Mouse (Mus musculus) forebrain, embryonic 14.5 days (tissue): ENCODE results near the gene Ppid. TPM values are rescaled to one million over a fixed set of nuclear protein-coding genes. Genes with fewer than 3 reads are reported as not detected.
A peak's percentile ranks its signal among the peaks of the same experiment; 100 is the strongest.
"Not testable (repeated sequence)": the region's sequence is repeated elsewhere in the genome, so short reads cannot be mapped to it uniquely, and the experiment has no call there.

ENCODE experiments used
- ATAC-seq: fragments of 200-750 bp; cut with Nextera tagmentation; 2 replicates; pipeline ENCODE4 v1.8.0; 2017; ENCODE audit warnings: mild to moderate bottlenecking, moderate library complexity
- DNase-seq: peaks from one replicate; pipeline ENCODE4 v3.0.0-alpha.2; 2015; ENCODE audit warnings: low spot score
- H3K27ac ChIP-seq: fragments of 300-500 bp; sonication (generic); 2 replicates; pipeline ENCODE4 v1.5.1; 2014; ENCODE audit warnings: low read depth, mild to moderate bottlenecking, control low read depth, low read length, moderate library complexity
- H3K27me3 ChIP-seq: fragments of 300-500 bp; sonication (generic); replicated peaks from 2 replicates; pipeline ENCODE4 v1.6.1; 2014; ENCODE audit warnings: low read length, control low read depth, mixed read lengths; ENCODE audit not compliant: control insufficient read depth, insufficient read depth
- H3K36me3 ChIP-seq: fragments of 300-500 bp; sonication (generic); 2 replicates; pipeline ENCODE4 v1.6.1; 2014; ENCODE audit warnings: low read length, control low read depth; ENCODE audit not compliant: control insufficient read depth, insufficient read depth
- H3K4me1 ChIP-seq: fragments of 300-500 bp; sonication (generic); 2 replicates; pipeline ENCODE4 v1.6.1; 2014; ENCODE audit warnings: antibody characterized with exemption, low read length, control low read depth; ENCODE audit not compliant: control insufficient read depth, insufficient read depth
- H3K4me2 ChIP-seq: fragments of 300-500 bp; sonication (generic); 2 replicates; pipeline ENCODE4 v1.6.1; 2014; ENCODE audit warnings: mild to moderate bottlenecking, control low read depth, low read length
- H3K4me3 ChIP-seq: fragments of 300-500 bp; sonication (generic); 2 replicates; pipeline ENCODE4 v1.5.1; 2014; ENCODE audit warnings: low read depth, low read length, control low read depth
- H3K9ac ChIP-seq: fragments of 300-500 bp; sonication (generic); 2 replicates; pipeline ENCODE4 v1.6.1; 2014; ENCODE audit warnings: mild to moderate bottlenecking, low read length, control low read depth, moderate library complexity
- H3K9me3 ChIP-seq: fragments of 300-500 bp; sonication (generic); replicated peaks from 2 replicates; pipeline ENCODE4 v1.6.1; 2016; ENCODE audit warnings: low read length, control low read depth, mixed read lengths; ENCODE audit not compliant: control insufficient read depth
- WGBS: fragments of 180-500 bp; shearing (Covaris S2); extraction: QIAGEN DNeasy Blood & Tissue Kit; methylation state at CpG from one replicate; pipeline ENCODE4 v1.1.7; 2014; 5-methylcytosine and 5-hydroxymethylcytosine counted together
- polyA plus RNA-seq: library from polyadenylated mRNA; unstranded; fragments of >200 nt; fragmentation: Nextera tagmentation; extraction: Ambion mirVana; gene quantifications from 2 replicates; pipeline ENCODE4 v1.2.1, GENCODE M21; 2014

Ppid gene
- polyA plus RNA-seq, 1 experiment from 2014 or later: 163 TPM

DNA sequence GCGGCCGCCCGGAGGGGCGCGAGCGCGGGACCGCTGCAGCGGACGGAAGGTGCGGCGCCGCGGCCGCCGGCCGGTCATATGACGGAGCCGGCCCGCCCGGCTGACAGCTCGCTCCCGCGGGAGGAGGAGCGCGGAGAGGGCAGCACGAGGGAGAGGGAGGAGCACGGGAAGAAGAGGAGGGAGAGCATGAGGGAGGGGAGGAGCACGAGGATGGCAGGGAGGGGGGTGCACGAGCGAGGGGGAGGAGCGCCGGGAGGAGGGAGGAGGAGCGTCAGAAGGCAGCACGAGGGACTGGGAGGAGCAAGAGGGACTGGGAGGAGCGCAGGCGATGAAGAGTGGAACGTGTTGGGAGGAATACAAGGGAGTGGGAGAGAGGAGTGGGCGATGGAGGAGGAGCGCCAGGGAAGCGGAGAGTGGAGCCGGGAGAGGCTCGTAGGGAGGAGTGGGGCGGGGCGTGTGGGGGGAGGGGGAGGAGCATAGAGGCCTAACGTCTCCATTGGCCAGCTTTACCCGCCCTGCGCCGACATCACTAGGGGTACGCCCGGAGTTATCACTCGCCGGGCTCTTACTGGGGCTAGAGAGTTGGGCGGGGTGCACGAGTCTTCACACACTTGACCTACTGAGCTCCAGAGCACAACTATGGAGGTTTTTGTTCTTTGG lies 23.3 kb upstream of the Ppid start, which contains the start of gene Fnip2:
TSS of gene Fnip2 (minus strand) at position 94 of the 660 bp plus-strand sequence.
- peak; percentile 96 for DNase-seq
- WGBS: under 1% methylated on average over 55 of the region's 55 CpGs

DNA sequence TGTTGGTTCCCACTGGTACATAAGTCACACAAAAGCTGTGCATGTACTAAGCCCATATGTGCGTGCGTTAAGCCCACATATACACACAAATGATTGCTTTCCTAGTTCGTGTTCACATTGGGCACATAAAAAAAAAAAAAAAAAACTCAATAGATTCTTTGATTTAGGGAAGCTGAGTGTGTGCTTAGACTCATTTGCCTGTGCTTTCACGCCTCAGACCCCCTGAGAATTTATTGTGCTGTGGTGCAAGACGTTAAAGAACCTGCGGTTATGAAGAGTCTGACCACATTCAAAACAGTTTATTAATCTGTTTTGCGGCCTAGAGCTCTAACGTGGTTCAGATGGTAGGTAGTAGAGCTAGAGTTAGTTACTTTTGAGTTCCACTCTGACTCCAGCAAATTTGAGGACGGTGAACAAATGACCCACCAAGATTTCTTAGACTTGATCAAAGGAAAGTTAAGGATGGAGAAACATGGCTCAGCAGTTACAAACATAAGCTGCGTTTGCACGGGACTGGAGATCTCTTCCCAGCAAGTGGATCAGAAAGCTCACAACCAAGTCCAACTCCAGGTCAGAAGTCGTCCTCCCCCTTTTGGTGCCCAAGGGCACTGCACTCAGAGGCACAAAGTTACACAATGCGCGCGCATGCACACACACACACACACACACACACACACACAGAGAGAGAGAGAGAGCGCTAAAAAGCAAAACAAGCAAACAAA lies 22.4 kb upstream of the Ppid start:
- Histone ChIP-seq H3K9ac (no peak overlapping the region), H3K36me3 (no peaks in the 10 kb centered on the region), H3K4me1 (no peaks in the 10 kb centered on the region; the same call in 1 of the 2 replicates), H3K4me3 (no peak overlapping the region), H3K27me3 (no peaks in the 10 kb centered on the region), H3K4me2 (peak overlapping the region; percentile 87), H3K9me3 (no peaks in the 10 kb centered on the region), H3K27ac (no peak overlapping the region; the same call in 1 of the 2 replicates)
- ATAC-seq (no peak), DNase-seq (no peak)
- WGBS: 83% methylated on average over 16 of the region's 16 CpGs

More for the DNA sequence above, 23.3 kb upstream of the Ppid start, which contains the start of gene Fnip2:
- H3K9ac ChIP-seq: peak within 1 kb of the TSS; percentile 78
- peak; percentile 96 for ATAC-seq
- no peaks in the 10 kb centered on the region for H3K9me3 ChIP-seq
- H3K4me2 ChIP-seq: peak within 1 kb of the TSS; percentile 87
- peak within 1 kb of the TSS; percentile 77 for H3K27ac ChIP-seq
- H3K27me3 ChIP-seq: no peaks in the 10 kb centered on the region
- H3K4me3 ChIP-seq: peak within 1 kb of the TSS; percentile 74
- H3K36me3 ChIP-seq: no peaks in the 10 kb centered on the region
- H3K4me1 ChIP-seq: no peaks in the 10 kb centered on the region; the same call in 1 of the 2 replicates

GRCm38 (mm10) chr3:79569351-79569681 lies 21.8 kb upstream of the Ppid start:
- H3K4me2 ChIP-seq: no peak overlapping the region
- 88% methylated on average over 3 of the region's 3 CpGs for WGBS
- H3K27me3 ChIP-seq: no peaks in the 10 kb centered on the region
- H3K27ac ChIP-seq: no peak overlapping the region
- H3K4me3 ChIP-seq: no peak overlapping the region
- H3K9ac ChIP-seq: no peak overlapping the region
- H3K36me3 ChIP-seq: no peaks in the 10 kb centered on the region
- no peak for ATAC-seq
- H3K4me1 ChIP-seq: no peaks in the 10 kb centered on the region; the same call in 1 of the 2 replicates
- DNase-seq: no peak
- H3K9me3 ChIP-seq: no peaks in the 10 kb centered on the region

GRCm38 (mm10) chr3:79572399-79572798 lies 18.7 kb upstream of the Ppid start:
- Histone ChIP-seq H3K27ac (no peak overlapping the region), H3K4me3 (no peak overlapping the region), H3K4me2 (no peak overlapping the region), H3K27me3 (no peaks in the 10 kb centered on the region), H3K4me1 (no peaks in the 10 kb centered on the region; the same call in 1 of the 2 replicates), H3K36me3 (no peaks in the 10 kb centered on the region), H3K9me3 (no peaks in the 10 kb centered on the region), H3K9ac (no peak overlapping the region)
- 72% methylated on average over 3 of the region's 3 CpGs for WGBS
- ATAC-seq (no peak), DNase-seq (no peak)

DNA sequence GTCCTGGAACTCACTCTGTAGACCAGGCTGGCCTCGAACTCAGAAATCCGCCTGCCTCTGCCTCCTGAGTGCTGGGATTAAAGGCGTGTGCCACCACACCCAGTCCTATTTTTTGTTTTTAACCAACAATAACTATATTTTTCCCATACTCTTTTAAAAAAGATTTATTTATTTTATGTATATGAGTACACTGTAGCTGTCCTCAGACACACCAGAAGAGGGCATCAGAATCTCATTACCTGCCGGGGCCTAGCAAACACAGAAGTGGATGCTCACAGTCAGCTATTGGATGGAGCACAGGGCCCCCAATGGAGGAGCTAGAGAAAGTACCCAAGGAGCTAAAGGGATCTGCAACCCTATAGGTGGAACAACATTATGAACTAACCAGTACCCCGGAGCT lies 17.8 kb upstream of the Ppid start:
- H3K27me3 ChIP-seq, H3K9me3 ChIP-seq, H3K27ac ChIP-seq, H3K4me2 ChIP-seq, H3K9ac ChIP-seq, H3K4me1 ChIP-seq, H3K36me3 ChIP-seq, DNase-seq, ATAC-seq, H3K4me3 ChIP-seq: not testable (repeated sequence)
- WGBS: 98% methylated on average over 5 of the region's 5 CpGs

DNA sequence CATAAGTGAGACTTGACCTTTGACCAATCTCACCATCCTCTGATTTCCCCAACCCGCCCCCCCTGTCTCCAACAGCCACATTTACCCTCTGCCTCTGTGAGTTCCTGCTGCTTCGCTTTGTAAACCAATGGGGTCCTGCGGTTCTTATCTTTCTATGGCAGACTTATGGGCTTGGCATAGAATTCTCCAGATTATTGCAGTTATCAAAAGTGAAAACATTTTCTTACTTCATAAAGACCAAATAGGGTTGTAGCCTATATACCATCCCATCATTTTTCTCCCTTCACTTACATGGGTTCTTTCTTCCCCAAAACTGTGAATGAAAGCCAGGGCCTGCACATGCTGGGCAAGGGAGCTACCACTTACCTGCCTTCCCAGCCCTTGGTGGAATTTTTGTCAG lies 16.8 kb upstream of the Ppid start:
- H3K36me3 ChIP-seq: no peaks in the 10 kb centered on the region
- H3K4me2 ChIP-seq: no peak overlapping the region
- H3K9ac ChIP-seq: no peak overlapping the region
- DNase-seq: no peak
- no peak for ATAC-seq
- H3K27ac ChIP-seq: no peak overlapping the region
- no peaks in the 10 kb centered on the region for H3K27me3 ChIP-seq
- no peaks in the 10 kb centered on the region for H3K9me3 ChIP-seq
- H3K4me3 ChIP-seq: no peak overlapping the region
- 90% methylated on average over 3 of the region's 3 CpGs for WGBS
- H3K4me1 ChIP-seq: no peaks in the 10 kb centered on the region; the same call in 1 of the 2 replicates

DNA sequence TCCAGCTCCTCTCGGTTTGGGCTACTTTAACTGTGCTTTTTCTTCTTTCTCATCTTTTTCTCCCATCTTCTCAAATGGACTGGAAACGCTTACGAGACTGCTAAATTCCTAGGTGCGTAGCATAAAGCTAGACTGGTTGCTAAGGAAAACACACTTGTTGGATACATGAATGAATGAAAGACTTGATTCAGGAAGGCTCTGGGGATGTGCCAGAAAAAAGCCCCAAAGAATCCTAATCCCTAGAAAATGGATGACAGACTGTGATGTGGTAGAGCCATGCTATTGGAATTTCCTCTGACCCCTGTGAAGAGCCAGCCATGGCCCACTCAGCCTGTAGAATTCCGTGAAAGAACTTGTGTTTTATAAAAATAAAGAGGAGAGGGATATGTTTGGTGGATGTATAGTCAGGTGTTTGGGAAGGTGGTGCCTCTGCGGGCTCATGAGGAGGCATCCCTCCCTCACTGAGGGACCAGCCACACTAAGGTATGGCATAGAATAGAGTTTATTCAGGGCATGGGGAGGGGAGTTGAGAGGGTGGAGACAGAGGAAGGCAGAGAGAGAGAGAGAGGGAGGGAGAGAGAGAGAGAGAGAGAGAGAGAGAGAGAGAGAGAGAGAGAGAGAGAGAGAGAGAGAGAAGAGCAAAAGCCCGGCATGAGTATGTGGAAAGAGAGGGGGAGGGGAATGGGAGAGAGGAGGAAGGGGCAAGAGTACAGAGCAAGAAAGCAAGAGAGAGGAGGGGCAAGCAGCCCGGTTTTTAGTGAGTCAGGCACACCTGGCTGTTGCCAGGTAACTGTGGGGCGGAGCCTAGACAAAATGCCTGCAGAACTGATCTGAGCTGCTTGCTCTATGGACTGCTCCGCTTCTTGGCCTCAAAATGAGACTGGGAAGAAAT lies 15.3 kb upstream of the Ppid start:
- Histone ChIP-seq H3K27me3 (no peaks in the 10 kb centered on the region), H3K4me1 (no peaks in the 10 kb centered on the region; the same call in 1 of the 2 replicates), H3K4me2 (no peak overlapping the region), H3K27ac (peak overlapping the region; percentile 23; the same call in 1 of the 2 replicates), H3K9ac (no peak overlapping the region), H3K9me3 (no peaks in the 10 kb centered on the region), H3K36me3 (no peaks in the 10 kb centered on the region), H3K4me3 (no peak overlapping the region)
- ATAC-seq (peak; percentile 82), DNase-seq (peak; percentile 84)
- 12% methylated on average over 10 of the region's 10 CpGs for WGBS

GRCm38 (mm10) chr3:79576468-79576816 lies 14.7 kb upstream of the Ppid start:
- ATAC-seq (peak; percentile 22; the same call in 1 of the 2 replicates), DNase-seq (no peak)
- Histone ChIP-seq H3K9me3 (no peaks in the 10 kb centered on the region), H3K4me1 (no peaks in the 10 kb centered on the region; the same call in 1 of the 2 replicates), H3K4me2 (no peak overlapping the region), H3K9ac (no peak overlapping the region), H3K36me3 (no peaks in the 10 kb centered on the region), H3K27ac (no peak overlapping the region; the same call in 1 of the 2 replicates), H3K27me3 (no peaks in the 10 kb centered on the region), H3K4me3 (no peak overlapping the region)
- WGBS: 16% methylated on average over 3 of the region's 3 CpGs
